19 mouse cellular contexts compared by ENCODE assay signal in genomic region chr8:114826991-114827390, GRCm38 (mm10).
DNase-seq lines count a peak whose midpoint lies in the region; ATAC-seq lines count a peak whose summit lies in the region.
"Had no signal": no experiment of that assay in that cellular context is flagged by ENCODE, and none has a peak within 500 bp of the region (broad histone marks: within the 10 kb centered on the region; RNA-seq: fewer than 3 reads in every experiment).

No protein-coding gene starts in this region.

- no peak for ATAC-seq in erythroblast, adult 5-6 weeks (replicated peaks; ENCODE audit: low FRiP score, poor library complexity, severe bottlenecking)
- ATAC-seq: CD4-positive, CD25-positive, alpha-beta regulatory T cell, adult 4 months; forebrain, embryonic 14.5 days; hindbrain, embryonic 16.5 days; inflammation-experienced regulatory T-cells, adult 6 months; intestine, postnatal 0 days had no signal

- peak; percentile 27 for DNase-seq in cerebellum, adult 11-12 months
- DNase-seq in cerebellum, postnatal 4 days (ENCODE audit: low spot score in 2 of 2), result no peak
- peak; percentile 12 for DNase-seq in right cerebral cortex, postnatal 14 days
- no peak for DNase-seq in right cerebral cortex, postnatal 25 days
- DNase-seq in cerebellum, postnatal 14 days, result peak; percentile 61 to 66
- DNase-seq in adrenal gland, postnatal 10 days, result no peak
- DNase-seq: adrenal gland, postnatal 14 days; B cell, adult 2 months; gastrocnemius, adult 2 months; gastrocnemius, postnatal 25 days; heart, adult 11 months; heart, postnatal 10 days; heart, postnatal 4 days had no signal

Comparison
In these comparisons a context has a peak if more than half of its experiments do, and no peak if none do; other contexts are left out.
1. DNase-seq: peak in cerebellum, adult 11-12 months (single experiment), right cerebral cortex, postnatal 14 days (single experiment) and cerebellum, postnatal 14 days (2 of 2); none in cerebellum, postnatal 4 days (0 of 2), right cerebral cortex, postnatal 25 days (single experiment) and adrenal gland, postnatal 10 days (single experiment).